ENCODE assay signal across 7 mouse cellular contexts in genomic region chr9:52676587-52676986, GRCm38 (mm10). TPM values are rescaled to one million over a fixed set of nuclear protein-coding genes. Genes with fewer than 3 reads are reported as not detected.
A peak's percentile ranks its signal among the peaks of the same experiment; 100 is the strongest.
DNase-seq lines count a peak whose midpoint lies in the region; ATAC-seq and TF ChIP-seq lines count a peak whose summit lies in the region.

No protein-coding gene starts in this region.

- H3K4me2 ChIP-seq in liver, embryonic 12.5 days: no peak overlapping the region
- H3K4me2 ChIP-seq in hindbrain, embryonic 15.5 days: peak overlapping the region; percentile 90
- H3K4me2 ChIP-seq in neural tube, embryonic 11.5 days (ENCODE audit: low read depth): no peak overlapping the region

- no peaks in the 10 kb centered on the region for H3K4me1 ChIP-seq in liver, embryonic 12.5 days
- H3K4me1 ChIP-seq in hindbrain, embryonic 15.5 days (replicated peaks): peaks cover 20% of the 10 kb centered on the region
- H3K4me1 ChIP-seq in neural tube, embryonic 11.5 days (ENCODE audit: control insufficient read depth, insufficient read depth, low read length): peaks cover 8% of the 10 kb centered on the region
- no peaks in the 10 kb centered on the region for H3K4me1 ChIP-seq in thymus, adult 2 months (replicated peaks; ENCODE audit: control insufficient read depth, insufficient read depth, low read length)

- H3K9me3 ChIP-seq in liver, embryonic 12.5 days (replicated peaks): no peaks in the 10 kb centered on the region
- H3K9me3 ChIP-seq in hindbrain, embryonic 15.5 days: no peaks in the 10 kb centered on the region
- no peaks in the 10 kb centered on the region for H3K9me3 ChIP-seq in neural tube, embryonic 11.5 days (ENCODE audit: control insufficient read depth, low read length)

- TF ChIP-seq POLR2A in thymus, adult 2 months (IDR thresholded peaks at IDR 0.05; ENCODE audit: control insufficient read depth, extremely low read depth, insufficient read depth, low read length, poor library complexity): no peak

- ATAC-seq in liver, embryonic 12.5 days: no peak
- no peak for ATAC-seq in hindbrain, embryonic 15.5 days (ENCODE audit: low FRiP score, low read depth)
- ATAC-seq in neural tube, embryonic 11.5 days (ENCODE audit: insufficient read depth, low FRiP score, low TSS enrichment): no peak

- peaks cover 47% of the 10 kb centered on the region for H3K27me3 ChIP-seq in liver, embryonic 12.5 days (replicated peaks)
- no peaks in the 10 kb centered on the region for H3K27me3 ChIP-seq in hindbrain, embryonic 15.5 days
- H3K27me3 ChIP-seq in neural tube, embryonic 11.5 days (ENCODE audit: control insufficient read depth, insufficient read depth, low read length): peaks cover 30% of the 10 kb centered on the region
- H3K27me3 ChIP-seq in thymus, adult 2 months (ENCODE audit: control insufficient read depth, insufficient read depth, low read length): no peaks in the 10 kb centered on the region; the same call in 1 of the 2 replicates

- DNase-seq in liver: peak; percentile 22
- DNase-seq in adrenal gland, postnatal 36 days: peak; percentile 35 to 52
- peak; percentile 47 for DNase-seq in neural tube, embryonic 11.5 days (ENCODE audit: low spot score)
- DNase-seq in left cerebral cortex, adult 18-20 months (ENCODE audit: low spot score in 2 of 2): no peak
- DNase-seq in thymus, adult 2 months: no peak

- H3K27ac ChIP-seq in liver, embryonic 12.5 days: no peak overlapping the region
- no peak overlapping the region for H3K27ac ChIP-seq in hindbrain, embryonic 15.5 days (replicated peaks)
- H3K27ac ChIP-seq in neural tube, embryonic 11.5 days (ENCODE audit: low read depth, low read length): no peak overlapping the region
- H3K27ac ChIP-seq in thymus, adult 2 months (ENCODE audit: control insufficient read depth, insufficient read depth, low read length): no peak overlapping the region

- TF ChIP-seq CTCF in thymus, adult 2 months (IDR thresholded peaks at IDR 0.05; ENCODE audit: borderline replicate concordance, control insufficient read depth, extremely low read depth, insufficient read depth, low read length, poor library complexity): no peak

- H3K36me3 ChIP-seq in liver, embryonic 12.5 days: no peaks in the 10 kb centered on the region
- H3K36me3 ChIP-seq in hindbrain, embryonic 15.5 days: no peaks in the 10 kb centered on the region
- no peaks in the 10 kb centered on the region for H3K36me3 ChIP-seq in neural tube, embryonic 11.5 days (ENCODE audit: control insufficient read depth, insufficient read depth, low read length)
- H3K36me3 ChIP-seq in thymus, adult 2 months (ENCODE audit: control insufficient read depth, insufficient read depth, low read length): no peaks in the 10 kb centered on the region

- no peak overlapping the region for H3K9ac ChIP-seq in liver, embryonic 12.5 days
- H3K9ac ChIP-seq in hindbrain, embryonic 15.5 days: no peak overlapping the region; the same call in 1 of the 2 replicates
- no peak overlapping the region for H3K9ac ChIP-seq in neural tube, embryonic 11.5 days (ENCODE audit: low read length)

- H3K4me3 ChIP-seq in liver, embryonic 12.5 days: no peak overlapping the region
- H3K4me3 ChIP-seq in hindbrain, embryonic 15.5 days: peak overlapping the region; percentile 78
- no peak overlapping the region for H3K4me3 ChIP-seq in neural tube, embryonic 11.5 days (ENCODE audit: low read depth, low read length)
- no peak overlapping the region for H3K4me3 ChIP-seq in thymus, adult 2 months (ENCODE audit: control insufficient read depth, insufficient read depth, low read length)

- 18% methylated on average over 4 of the region's 4 CpGs for WGBS in liver, embryonic 12.5 days (ENCODE audit: insufficient replicate concordance)
- WGBS in hindbrain, embryonic 15.5 days: 23% methylated on average over 4 of the region's 4 CpGs
- WGBS in neural tube, embryonic 11.5 days: 15% methylated on average over 4 of the region's 4 CpGs
- WGBS in thymus, adult 2 months: 12% methylated on average over 4 of the region's 4 CpGs

RNA-seq across cellular contexts. Expression of gene AI593442, which starts 3.0 kb away (rescaled TPM):
- not detected in 2 replicates for polyA plus RNA-seq in liver, embryonic 12.5 days (2016; fragmentation: Nextera tagmentation; extraction: Ambion mirVana)
- not detected for total RNA-seq in adrenal gland, postnatal 36 days (2021)
- 74.6 and 79.1 TPM in 2 replicates for polyA plus RNA-seq in hindbrain, embryonic 15.5 days (2015; fragmentation: Nextera tagmentation; extraction: Ambion mirVana)
- polyA plus RNA-seq in neural tube, embryonic 11.5 days (2014; fragmentation: Nextera tagmentation; extraction: Ambion mirVana): 3.3 and 4.1 TPM in 2 replicates
- total RNA-seq in left cerebral cortex, adult 18-20 months (2021): 100 to 1,000 TPM; 140 to 157 TPM
- 0.03 and 0.05 TPM in 2 replicates for polyA plus RNA-seq in thymus, adult 2 months (2012; rRNA removed)

Comparison
In these comparisons a context has a peak if more than half of its experiments do, and no peak if none do; other contexts are left out.
1. DNase-seq: peak in liver (single experiment), adrenal gland, postnatal 36 days (2 of 2) and neural tube, embryonic 11.5 days (single experiment); none in left cerebral cortex, adult 18-20 months (0 of 2) and thymus, adult 2 months (single experiment).
2. RNA of gene AI593442, which starts 3.0 kb away (polyA plus RNA-seq): 74.6 to 79.1 TPM in hindbrain, embryonic 15.5 days; 3.3 to 4.1 TPM in neural tube, embryonic 11.5 days, 0.03 to 0.05 TPM in thymus, adult 2 months and not detected in liver, embryonic 12.5 days; every median in the first group is over 10 times any median in the second.